Mouse (Mus musculus): ENCODE measurements around the gene Slc29a2.

DNA sequence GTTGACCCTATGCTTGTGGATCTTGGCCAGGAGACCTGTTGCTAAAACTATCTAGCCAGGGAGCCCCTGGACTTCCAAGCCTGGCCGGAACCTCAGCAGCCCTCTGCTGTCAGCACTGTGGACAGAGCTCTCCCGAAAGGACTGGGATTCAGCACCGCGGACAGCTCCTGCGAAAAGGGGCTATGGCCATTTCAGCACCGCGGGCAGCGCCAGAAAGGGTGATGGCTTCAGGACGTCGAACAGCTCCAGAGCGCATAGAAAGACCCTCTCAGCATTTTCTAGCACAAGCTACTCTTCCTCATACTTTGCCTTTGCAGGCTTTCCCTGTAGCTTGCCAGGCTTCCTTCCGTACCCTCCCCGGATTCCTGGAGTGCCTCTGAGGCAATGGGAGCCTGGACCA, 34.6 kb upstream of the Slc29a2 start:
- TF ChIP-seq RAD21 (IDR thresholded peaks at IDR 0.05; ENCODE audit: low read depth, low read length) (no peak), EP300 (IDR thresholded peaks at IDR 0.05; ENCODE audit: low read length) (no peak), CTCF (conservative IDR thresholded peaks at IDR 0.05 in 1 of 2, IDR thresholded peaks at IDR 0.05 in 1 of 2; ENCODE audit: low read depth in 2 of 2, low read length in 2 of 2) (no peak), POLR2A (IDR thresholded peaks at IDR 0.05; ENCODE audit: low read depth, low read length) (no peak), JUND (conservative IDR thresholded peaks at IDR 0.05; ENCODE audit: low read depth, low read length) (no peak), MEF2A (IDR thresholded peaks at IDR 0.05; ENCODE audit: borderline replicate concordance, low read depth, low read length) (no peak), ZMIZ1 (IDR thresholded peaks at IDR 0.05; ENCODE audit: low read depth, low read length) (no peak), MAFK (IDR thresholded peaks at IDR 0.05; ENCODE audit: insufficient replicate concordance, low read length) (no peak), MYC (IDR thresholded peaks at IDR 0.05; ENCODE audit: low read depth, low read length) (no peak), ZNF384 (IDR thresholded peaks at IDR 0.05; ENCODE audit: low read depth, low read length) (no peak), RCOR1 (conservative IDR thresholded peaks at IDR 0.05; ENCODE audit: low read depth, low read length) (no peak), TCF12 (IDR thresholded peaks at IDR 0.05; ENCODE audit: low read depth, low read length) (no peak), BHLHE40 (IDR thresholded peaks at IDR 0.05; ENCODE audit: low read depth, low read length) (no peak)
